Mouse (Mus musculus) CD4-positive, CD25-positive, alpha-beta regulatory T cell, adult 4 months (primary cell): ENCODE data around the gene Vwa3a. TPM values are rescaled to one million over a fixed set of nuclear protein-coding genes. Genes with fewer than 3 reads are reported as not detected.

Experiments used
- ATAC-seq: one replicate; pipeline ENCODE4 v1.8.0; 2017
- polyA plus RNA-seq, 2 experiments: library from polyadenylated mRNA; unstranded; fragments of 100-300 nt; shearing (Covaris generic); gene quantifications; one replicate each; pipeline ENCODE4 v1.2.1; 2017

The Vwa3a gene
- polyA plus RNA-seq, 2 experiments from 2014 or later: not detected

DNA sequence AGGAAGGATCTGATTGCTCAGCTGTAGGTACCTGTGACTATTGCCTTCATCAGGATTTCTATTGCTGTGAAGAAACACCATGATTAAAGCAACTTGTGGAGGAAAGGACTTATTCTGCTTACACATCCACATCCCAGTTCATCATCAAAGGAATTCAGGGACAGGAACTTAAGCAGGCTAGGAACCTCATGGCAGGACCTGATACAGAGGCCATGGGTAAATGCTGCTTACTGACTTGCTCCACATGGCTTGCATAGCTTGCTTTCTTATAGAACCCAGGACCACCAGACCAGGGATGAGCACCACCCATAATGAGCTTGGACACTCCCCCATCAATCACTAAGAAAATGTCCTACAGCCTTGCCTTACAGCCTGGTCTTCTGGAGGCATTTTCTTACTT lies 9.4 kb downstream of the Vwa3a start:
- no peak for ATAC-seq

DNA sequence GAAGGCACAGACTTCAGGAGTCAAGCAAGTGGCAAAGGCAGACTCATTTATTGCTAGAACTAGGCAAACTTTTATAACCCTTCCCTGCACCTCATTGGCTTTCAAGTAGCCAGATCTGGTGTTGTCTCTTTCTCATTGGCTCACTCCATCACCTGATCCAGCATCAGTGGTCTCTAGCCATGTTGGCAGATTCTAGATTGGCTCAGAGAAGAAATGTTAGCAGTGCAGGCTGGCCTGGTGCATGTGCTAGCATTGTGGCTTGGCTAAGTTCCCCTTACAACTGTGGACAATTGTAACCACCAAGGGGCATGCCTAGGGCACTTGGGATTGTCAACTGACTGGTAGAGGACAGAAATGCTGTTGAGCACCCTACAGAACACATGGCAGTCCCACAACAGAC lies 12.2 kb downstream of the Vwa3a start:
- ATAC-seq: no peak

DNA sequence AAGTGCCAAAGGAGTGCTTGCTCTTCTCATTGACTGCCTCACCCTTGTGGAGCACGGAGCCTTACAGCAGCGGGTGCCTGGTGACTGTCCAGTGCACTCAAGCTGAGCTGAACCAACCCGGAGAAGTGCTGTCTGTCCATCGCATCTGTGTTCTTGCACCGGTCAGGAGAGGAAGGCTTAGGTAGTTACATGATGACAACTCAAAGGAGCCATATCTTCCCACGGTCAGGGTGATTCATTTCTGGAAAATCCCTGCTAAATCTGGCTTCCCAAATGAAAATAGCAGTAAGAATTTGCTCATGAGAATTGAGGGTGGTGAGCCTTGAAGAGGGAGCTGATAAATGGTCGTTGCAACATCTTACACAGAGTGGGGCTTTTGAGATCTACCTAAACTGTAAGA lies 12.8 kb downstream of the Vwa3a start:
- no peak for ATAC-seq

DNA sequence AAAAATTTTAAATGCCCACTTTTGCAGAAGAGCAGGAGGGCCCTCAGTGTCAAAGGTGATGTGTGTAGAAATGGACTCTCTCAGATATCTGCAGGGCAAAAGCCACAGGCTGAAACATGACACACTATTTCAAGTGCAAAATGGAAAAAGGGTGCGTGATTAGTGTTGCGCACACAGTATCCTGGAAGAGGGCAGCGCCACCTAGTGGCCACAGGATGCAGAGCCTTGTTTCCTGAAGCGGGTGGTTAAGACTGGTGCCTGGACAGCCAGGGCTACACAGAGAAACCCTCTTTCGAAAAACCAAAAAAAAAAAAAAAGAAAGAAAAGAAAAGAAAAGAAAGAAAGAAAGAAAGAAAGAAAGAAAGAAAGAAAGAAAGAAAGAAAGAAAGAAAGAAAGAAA lies 15.6 kb downstream of the Vwa3a start:
- ATAC-seq: peak; percentile 99

DNA sequence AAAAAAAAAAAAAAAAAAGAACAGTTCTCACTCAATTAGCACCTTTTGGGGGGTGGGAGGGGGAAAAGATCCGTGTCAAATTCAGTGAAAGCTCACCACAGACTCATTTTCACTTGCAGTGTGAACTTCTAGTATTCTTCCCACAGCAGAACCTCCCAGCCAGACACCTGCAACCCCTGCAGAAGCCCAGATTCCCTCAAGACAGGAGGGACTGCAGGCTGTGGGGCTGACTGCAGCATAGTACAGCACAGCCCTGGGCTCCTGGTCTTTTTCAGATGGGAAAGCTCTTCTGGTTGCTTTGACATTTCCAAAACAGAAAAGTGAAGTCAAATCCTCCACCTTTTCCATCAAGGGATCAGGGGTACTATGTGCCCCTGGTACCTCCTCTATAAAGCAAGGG lies 28.3 kb downstream of the Vwa3a start:
- ATAC-seq: no peak

DNA sequence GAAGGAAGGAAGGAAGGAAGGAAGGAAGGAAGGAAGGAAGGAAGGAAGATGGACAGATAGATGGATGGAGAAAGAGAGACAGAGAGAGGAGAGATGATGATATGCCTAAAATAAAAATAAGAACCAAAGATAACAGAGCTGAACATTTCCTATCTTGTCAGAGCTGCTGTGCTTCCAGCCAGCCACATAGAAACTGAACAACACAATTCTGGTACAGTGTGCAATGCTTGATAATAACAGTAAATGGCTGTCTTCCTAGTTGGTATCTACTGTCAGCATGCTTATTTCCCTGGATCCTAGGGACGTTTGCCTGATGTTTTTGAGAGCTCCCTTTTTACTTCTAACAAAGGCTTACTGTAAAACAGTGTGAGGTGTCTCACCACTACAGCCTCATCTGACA lies 32.3 kb downstream of the Vwa3a start:
- ATAC-seq: no peak

DNA sequence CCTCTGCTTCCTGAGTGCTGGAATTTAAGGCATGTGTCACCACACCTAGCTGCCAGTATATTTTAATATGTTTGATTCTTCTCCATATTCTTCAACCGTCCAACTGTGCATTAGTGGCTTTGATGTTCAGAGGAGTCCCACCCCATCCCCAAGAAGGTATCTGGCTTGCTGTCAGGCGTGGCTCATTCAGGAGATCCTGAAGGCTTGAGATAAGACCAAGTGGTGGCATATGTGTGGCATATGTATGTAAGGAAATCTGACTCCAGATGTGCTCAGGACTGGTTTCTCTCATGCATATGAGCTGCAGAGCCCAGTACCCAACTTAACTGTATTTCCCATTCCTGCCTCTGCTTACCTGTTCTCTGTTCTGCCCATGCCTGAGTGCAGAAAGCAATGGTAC lies 38.9 kb downstream of the Vwa3a start:
- ATAC-seq: no peak

DNA sequence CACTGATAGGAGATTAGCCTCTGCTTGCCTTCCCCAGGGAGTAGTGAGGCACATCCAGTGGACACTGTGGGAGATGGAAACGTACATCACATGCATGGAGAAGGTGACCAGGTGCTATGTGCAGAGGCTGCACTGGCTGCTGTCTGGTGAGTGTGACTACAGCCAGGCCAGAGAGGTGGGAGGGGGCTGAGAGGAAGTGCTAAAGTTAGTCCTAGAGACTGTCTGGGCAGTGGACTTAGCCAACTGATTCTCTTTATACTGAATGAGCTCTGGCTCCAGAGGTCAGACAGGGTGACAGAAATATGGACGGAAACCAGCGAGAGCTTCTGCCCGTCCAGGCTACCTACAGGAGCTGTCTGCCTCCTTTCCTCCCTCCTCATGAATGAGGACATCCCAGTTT lies 56.4 kb downstream of the Vwa3a start:
- ATAC-seq: no peak

DNA sequence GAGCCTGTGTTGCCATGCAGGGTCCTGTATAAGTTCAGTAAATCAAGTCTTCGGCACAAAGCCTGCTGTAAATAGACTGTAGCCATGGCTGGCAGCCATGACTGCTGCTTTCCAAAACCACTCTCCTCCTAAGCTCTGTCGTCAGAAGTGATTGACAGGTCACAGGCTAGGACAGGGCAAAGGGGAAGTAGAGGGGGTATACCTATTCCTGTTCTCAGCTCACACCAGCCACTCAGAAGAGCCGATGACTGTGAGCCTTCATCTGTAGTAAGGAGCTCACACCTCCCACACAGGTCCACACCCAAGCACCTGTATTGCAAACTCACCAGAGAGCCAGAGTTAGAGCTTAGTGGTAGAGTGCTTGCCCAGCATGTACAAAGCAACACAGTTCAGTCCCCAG lies 57.3 kb downstream of the Vwa3a start:
- no peak for ATAC-seq

DNA sequence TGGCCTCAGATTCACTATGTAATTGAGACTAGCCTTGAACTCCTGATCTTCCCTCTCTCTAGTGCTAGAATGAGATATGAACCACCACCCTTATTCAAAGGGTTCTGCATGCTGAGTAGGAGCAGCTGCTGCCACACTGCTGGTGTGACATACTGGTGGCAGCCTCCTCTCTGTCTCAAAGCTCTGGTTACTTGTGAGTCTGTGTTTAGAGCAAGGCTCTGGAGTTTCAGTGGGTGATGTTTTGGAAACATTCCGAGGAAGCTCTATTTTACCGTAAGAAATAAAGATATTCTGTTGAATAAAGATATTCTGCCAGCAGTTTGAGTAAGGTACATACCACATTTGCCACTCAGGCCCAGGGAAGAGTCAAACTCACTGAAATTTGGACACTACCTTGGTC lies 64.2 kb downstream of the Vwa3a start:
- ATAC-seq: no peak

DNA sequence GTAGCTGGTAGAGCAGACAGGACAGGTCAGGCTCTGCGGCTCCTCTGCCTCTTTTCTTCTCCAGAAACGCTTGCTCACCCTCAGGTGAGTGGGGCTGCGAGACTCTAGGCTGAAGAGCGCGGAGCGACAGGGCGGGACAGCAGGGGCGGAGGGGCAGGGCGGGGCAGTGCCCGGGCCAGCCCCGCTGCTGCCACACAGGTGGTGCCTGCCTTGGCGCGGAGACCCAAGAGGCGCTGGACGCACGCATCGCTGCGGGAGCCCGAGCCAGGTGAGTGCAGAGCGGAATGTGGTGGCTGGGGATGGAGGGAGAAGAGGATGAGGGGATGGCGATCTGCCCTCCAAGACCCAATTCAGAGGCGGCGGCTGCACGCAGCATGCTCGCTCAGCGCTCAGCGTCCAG lies 70.6 kb downstream of the Vwa3a start:
- ATAC-seq: no peak

DNA sequence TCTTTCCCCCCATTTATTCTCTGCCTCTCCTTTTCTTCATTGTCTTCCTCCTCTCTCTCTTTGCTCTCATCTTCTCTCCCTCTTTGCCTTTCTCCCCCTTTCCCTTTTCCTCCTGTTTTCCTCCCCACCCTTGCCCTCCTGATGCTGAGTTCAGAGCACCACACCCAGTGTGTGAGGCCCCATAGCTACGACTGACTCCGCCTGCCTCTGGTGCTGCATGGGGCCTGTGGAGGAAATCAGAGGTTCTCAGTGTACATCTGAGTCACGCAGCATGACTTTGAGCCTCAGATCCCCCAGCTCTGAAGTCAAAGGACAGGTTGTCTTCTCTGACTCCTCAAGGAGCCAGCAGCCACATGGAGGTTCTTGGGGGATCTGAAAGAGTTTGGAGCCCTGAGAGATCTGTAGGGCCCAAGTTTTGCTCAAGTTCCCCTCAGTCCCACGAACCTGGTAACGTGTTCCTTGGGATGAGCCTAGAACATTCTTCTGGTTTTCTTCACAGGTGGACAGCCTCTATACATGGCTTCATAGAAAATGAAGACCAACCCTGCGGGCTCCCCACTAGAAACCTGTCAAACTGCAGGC lies 72.8 kb downstream of the Vwa3a start, which contains the start of gene Gm5737:
Gene Gm5737 (plus strand): TSS at position 532 of the 582 bp plus-strand sequence.
- no peak for ATAC-seq

DNA sequence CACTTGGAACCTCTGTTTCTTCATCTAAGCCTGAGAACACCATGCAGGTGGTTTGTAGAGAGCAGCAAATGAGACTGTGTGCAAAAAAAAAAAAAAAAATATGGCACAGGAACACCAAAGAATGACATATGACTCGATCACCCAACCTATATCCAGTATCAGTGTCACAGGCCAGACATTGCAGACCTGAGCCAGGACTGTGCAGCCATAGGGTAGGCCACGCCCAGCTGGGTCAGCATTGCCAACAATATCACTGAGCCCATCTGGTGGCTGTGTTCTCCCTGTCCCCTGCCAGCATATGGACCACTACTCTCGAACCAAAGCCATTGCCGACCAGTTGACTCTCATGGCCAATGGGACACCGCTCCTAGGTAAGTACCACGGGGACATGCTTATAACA lies 78.4 kb downstream of the Vwa3a start:
- ATAC-seq: no peak

DNA sequence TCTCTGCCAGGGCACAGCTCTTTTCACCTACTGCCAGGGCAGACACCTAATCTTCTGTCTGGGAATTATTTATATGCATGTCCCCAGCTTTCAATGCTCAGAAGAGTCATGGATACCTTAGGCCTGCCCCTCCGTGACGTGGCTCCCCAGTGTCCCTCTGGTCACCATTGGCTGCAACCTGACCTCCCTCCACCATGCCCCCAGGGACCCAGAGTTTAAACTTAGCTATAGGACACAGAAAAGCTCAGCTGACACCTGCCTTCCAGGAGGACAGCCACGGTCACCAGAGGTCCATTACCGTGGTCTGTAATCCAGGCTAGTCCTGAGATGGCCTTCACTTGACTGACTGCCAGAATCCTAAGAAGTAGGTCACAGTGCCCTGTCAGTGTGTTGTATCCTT lies 80.3 kb downstream of the Vwa3a start:
- no peak for ATAC-seq

DNA sequence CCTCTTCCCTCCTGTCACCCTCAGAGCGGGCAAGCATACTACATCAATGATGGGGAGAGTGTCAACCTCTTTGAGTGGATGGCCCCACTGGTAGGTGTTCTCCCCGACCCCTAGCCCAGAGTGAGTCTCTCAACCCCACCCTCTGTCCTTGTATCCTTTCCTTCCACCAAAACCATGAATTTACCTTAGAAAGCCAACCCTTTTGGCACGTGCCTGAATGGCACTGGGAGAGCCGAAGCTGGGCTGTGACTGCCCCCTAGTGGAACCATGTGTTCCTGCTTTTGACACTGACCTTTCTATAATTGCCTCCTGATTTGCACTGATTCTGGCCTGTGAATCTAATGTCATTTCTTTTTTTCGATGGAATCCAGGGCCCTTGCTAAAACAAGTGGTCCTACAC lies 84.1 kb downstream of the Vwa3a start:
- peak; percentile 90 for ATAC-seq

DNA sequence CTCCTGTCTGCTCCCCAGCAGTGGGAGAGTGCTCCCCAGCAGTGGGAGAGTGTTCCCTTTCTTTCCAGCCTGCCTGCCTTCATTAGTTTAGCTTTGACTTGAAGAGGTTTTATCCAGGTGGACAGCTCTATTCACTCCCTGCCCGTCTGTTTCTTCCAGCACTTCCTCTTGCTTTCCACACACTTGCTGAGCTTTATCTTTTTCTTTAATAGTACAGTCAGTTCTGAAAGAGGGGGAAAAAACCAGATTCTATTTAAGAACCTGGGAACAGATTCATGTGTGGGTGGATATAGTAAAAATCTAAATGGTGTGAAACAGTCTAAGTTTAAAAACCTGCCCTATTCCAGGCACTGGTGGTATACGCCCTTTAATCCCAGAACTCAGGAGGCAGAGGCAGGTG lies 86.0 kb downstream of the Vwa3a start:
- no peak for ATAC-seq

DNA sequence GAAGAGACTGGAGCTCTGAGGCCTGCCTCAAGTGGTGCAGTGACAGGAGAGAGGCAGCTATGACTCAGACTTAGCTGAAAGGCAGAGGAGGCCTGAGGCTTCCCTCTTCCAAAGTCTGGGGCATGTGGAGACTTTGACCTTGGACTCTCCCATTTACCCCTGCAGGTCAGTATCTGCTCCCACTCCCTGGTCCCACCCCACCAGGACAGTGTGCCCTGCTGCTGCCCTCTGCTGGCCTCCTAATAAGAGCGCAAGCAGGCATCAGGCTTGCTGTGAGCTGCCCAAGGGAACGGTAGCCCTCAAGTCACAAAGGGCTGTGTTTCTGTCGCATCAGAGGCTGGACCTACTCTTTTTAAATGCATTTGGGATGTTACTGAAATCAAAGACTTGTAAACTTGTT lies 87.3 kb downstream of the Vwa3a start:
- no peak for ATAC-seq

DNA sequence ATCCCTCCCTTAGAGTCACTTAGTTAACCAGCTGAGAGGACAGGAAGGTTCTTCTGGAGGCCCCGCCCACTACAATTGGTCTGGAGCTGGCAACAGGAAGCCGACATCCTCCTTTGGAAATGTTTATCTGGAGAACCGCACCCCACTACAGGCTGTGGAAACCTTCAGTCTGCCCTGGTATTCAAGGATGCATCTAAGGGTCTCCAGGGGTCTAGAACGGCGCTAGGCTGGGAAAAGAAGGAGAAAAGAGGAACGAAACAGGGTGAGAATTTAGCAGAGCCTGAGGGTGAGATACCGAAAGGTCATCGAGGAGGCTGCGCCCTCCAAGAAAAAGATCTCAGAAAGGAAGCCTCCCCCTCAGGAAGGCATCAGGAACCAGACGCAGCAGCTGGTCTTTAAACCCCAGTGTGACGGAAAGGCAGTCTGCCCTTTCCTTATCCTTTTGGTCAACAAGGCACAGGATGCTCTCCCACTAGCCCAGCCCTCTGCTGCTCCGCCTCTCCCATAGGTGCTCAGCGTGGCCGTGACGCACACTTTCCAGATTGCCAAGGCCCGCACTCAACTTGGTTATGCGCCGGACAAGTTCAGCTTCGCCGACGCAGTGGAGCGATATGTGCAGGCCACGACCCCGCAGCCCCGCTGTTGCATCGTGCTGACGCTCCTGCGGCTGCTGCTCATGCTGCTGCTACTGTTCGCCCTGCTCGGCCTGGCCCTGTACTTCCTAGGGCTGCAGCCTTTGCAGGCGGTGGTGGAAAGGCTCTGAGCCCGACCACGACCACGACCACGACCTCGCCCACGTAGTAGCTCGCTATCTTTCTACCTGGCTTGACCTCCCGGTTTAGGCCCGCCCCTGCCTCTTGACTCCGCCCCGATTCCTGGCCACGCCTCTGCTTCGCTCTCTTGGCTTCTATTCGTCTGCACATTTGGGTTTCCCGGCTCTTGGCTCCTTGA lies 91.6 kb downstream of the Vwa3a start:
- ATAC-seq: peak; percentile 34

DNA sequence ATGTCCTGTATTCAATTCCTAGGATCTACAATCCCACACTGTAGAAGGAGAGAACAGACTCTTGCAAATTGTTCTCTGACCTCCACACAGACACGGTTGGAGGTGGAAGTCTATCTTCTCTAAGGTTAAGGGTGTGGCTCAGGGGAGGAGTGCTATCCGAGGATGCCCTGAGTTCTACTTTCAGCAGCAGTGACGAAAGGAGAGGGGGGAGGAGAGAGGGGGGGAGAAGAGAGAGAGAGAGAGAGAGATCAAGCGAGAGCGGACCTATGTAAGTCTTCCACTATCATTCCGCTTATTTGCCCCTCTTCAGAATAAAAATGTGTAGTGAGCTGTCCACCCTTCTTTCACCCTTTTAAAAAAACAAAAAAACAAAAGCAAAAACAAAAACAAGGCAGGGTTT lies 95.3 kb downstream of the Vwa3a start:
- peak; percentile 21 for ATAC-seq

DNA sequence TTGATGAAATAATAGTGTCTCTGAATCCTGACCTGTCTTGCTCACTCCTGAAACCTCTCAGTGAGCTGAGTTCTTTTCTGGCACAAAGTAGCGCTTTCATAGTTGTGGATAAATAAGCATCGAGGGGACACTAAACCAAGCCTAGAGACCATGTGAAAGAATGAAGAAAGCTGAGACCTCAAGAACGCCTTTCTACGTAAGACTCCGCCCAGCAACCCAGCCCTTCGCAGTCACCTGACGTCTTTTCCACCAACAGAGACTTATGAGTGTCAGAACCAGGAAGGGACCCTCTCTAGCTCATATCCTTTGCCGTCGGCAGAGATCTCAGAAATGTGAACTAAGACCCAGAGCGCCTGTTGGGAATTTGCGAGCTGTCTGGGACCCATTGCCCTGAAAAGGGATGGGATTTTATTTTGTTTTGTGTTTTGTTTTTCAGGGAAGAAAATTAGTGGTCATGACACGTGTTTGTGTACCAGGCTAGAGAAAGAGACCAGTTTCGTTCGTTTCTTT lies 95.8 kb downstream of the Vwa3a start:
- peak; percentile 81 for ATAC-seq

DNA sequence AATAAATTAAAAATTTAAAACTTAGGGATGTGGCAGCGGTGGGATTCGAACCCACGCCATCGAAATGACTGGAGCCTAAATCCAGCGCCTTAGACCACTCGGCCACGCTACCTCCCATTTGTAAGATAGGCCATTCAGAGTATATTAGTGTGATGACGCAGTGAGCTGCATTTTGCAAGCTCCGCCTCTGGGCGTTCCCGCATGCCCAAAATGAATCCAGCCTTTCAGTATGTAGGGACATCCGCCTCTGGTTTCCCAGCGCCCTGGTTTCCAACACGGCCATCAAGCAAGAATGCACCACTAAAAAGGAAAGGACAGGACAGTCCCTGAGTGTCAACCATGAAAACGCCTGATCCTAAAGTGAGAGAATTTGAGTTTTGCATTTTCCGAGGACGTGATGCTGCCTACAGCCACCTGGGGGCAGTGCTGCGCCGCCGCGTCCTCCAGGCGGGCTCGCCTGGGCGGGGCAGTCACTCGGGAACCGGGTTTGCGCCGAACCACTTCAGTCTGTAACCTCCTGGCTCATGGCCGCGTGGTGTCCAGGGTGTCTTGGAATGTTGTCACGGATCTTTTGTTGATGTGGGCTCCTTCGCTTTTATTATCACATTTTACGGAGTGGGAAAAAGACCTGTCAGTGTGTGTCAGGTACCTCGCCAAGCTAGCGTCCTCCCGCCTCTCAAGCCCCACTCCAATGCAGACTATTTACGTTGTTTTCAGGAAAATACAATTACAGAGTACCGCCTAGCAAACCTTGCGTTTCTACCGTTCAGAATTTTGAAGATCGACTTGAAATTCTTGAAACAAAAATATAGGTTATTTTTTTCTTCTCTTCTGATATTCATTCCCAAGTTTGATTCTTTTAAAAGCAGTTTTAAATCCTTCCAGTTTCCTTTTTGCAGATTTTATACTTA lies 96.6 kb downstream of the Vwa3a start:
- peak; percentile 69 for ATAC-seq

DNA sequence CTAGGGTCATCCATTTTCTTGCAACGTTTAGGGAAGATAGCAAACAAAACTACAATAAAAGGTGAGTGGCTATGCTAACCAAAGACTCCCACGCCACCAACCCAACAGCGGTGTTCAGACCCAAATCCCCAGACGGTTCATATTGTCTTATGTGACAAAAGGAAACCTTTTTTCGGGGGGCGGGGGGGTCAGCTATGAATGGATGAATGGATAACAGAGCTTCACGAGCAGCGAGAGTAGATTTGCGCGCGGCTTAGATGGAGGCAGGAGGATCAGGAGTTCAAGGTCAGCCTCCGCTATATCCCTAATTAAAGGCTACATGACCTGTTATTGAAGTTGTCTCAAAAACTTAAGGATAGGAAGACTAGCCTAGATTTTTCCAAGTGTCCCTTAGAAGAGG lies 97.2 kb downstream of the Vwa3a start:
- no peak for ATAC-seq
